Mouse (Mus musculus): ENCODE data around the gene Paxx. TPM values are rescaled to one million over a fixed set of nuclear protein-coding genes. Genes with fewer than 3 reads are reported as not detected.
A peak's percentile ranks its signal among the peaks of the same experiment; 100 is the strongest.

Gene Paxx
- total and polyA plus RNA-seq, 3 experiments, result 13.9 to 16.2 (median 15.1) TPM

DNA sequence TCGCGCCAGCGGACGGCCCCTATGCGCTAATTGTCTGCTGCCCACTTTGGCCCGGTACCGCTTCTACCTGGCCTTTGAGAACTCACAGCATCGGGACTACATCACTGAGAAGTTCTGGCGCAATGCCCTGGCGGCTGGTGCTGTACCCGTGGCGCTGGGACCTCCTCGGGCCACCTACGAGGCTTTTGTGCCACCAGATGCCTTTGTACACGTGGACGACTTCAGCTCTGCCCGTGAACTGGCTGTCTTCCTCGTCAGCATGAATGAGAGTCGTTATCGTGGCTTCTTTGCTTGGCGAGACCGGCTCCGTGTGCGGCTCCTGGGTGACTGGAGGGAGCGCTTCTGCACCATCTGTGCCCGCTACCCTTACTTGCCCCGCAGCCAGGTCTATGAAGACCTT, 35.4 kb downstream of the Paxx start:
- Histone ChIP-seq H3K9me3 (replicated peaks; ENCODE audit: low read length) (peaks cover 3% of the 10 kb centered on the region), H3K4me1 (ENCODE audit: control insufficient read depth in 1 of 2, insufficient read depth in 2 of 2) (peaks cover 33 to 72% of the 10 kb centered on the region in 2 experiments), H3K9ac (ENCODE audit: insufficient read depth, low read depth) (no peak overlapping the region), H3K27ac (ENCODE audit: insufficient read depth, low read depth) (no peak overlapping the region), H3K4me2 (ENCODE audit: insufficient read depth, low read depth, poor library complexity, severe bottlenecking) (no peak overlapping the region), H3K36me3 (replicated peaks in 1 of 2; ENCODE audit: control insufficient read depth in 1 of 2, insufficient read depth in 1 of 2, low read length in 1 of 2) (peaks cover 0 to 2% of the 10 kb centered on the region in 2 experiments), H3K79me2 (replicated peaks; ENCODE audit: control insufficient read depth, extremely low read depth, insufficient read depth, poor library complexity, severe bottlenecking) (no peaks in the 10 kb centered on the region), H3K27me3 (replicated peaks) (no peaks in the 10 kb centered on the region), H3K4me3 (replicated peaks in 1 of 3; ENCODE audit: low read depth in 2 of 3, low read length in 2 of 3, poor library complexity in 1 of 3) (no peak overlapping the region)
- in situ Hi-C loops (cut with MboI; ENCODE audit: low pct_ligation_motif_present, low pct_unique_long_range_greater_than_20kb, low sequenced_read_pairs) (loop anchor here (10.0 kb wide), 1 partner anchor 129 kb away; the partner anchor contains the start of gene Edf1), dilution Hi-C loops (cut with MboI; ENCODE audit: extremely low pct_ligation_motif_present, extremely low pct_unique_long_range_greater_than_20kb, low sequenced_read_pairs) (no loop called here)
- no peak for DNase-seq (ENCODE audit: extremely low read depth)
- TF ChIP-seq NELFE (IDR thresholded peaks at IDR 0.05; ENCODE audit: low read depth, low read length) (no peak), ETS1 (conservative IDR thresholded peaks at IDR 0.05; ENCODE audit: low read depth, low read length) (no peak), CHD2 (IDR thresholded peaks at IDR 0.05; ENCODE audit: low read length) (no peak), SIN3A (IDR thresholded peaks at IDR 0.05; ENCODE audit: low read length) (no peak), RAD21 (IDR thresholded peaks at IDR 0.05; ENCODE audit: low read depth, low read length) (no peak)

GRCm38 (mm10) chr2:25423626-25424025, 37.3 kb downstream of the Paxx start:
- dilution Hi-C loops (cut with MboI; ENCODE audit: extremely low pct_ligation_motif_present, extremely low pct_unique_long_range_greater_than_20kb, low sequenced_read_pairs) (no loop called here), in situ Hi-C loops (cut with MboI; ENCODE audit: low pct_ligation_motif_present, low pct_unique_long_range_greater_than_20kb, low sequenced_read_pairs) (loop anchor here (10.0 kb wide), 1 partner anchor 131 kb away; the partner anchor contains the start of gene Edf1)
- no peak overlapping the region for H3K27ac ChIP-seq (ENCODE audit: insufficient read depth, low read depth)
- peaks cover 3% of the 10 kb centered on the region for H3K9me3 ChIP-seq (replicated peaks; ENCODE audit: low read length)
- peaks cover 6% of the 10 kb centered on the region for H3K27me3 ChIP-seq (replicated peaks)
- no peak overlapping the region for H3K9ac ChIP-seq (ENCODE audit: insufficient read depth, low read depth)
- TF ChIP-seq BHLHE40 (IDR thresholded peaks at IDR 0.05; ENCODE audit: low read depth, low read length) (no peak), NELFE (IDR thresholded peaks at IDR 0.05; ENCODE audit: low read depth, low read length) (no peak), SIN3A (IDR thresholded peaks at IDR 0.05; ENCODE audit: low read length) (no peak), MYC (IDR thresholded peaks at IDR 0.05; ENCODE audit: low read depth, low read length) (no peak)
- no peak overlapping the region for H3K4me2 ChIP-seq (ENCODE audit: insufficient read depth, low read depth, poor library complexity, severe bottlenecking)
- no peak overlapping the region for H3K4me3 ChIP-seq (replicated peaks in 1 of 3; ENCODE audit: low read depth in 2 of 3, low read length in 2 of 3, poor library complexity in 1 of 3)
- peaks cover 29 to 63% of the 10 kb centered on the region in 2 experiments for H3K4me1 ChIP-seq (ENCODE audit: control insufficient read depth in 1 of 2, insufficient read depth in 2 of 2)
- no peak for DNase-seq (ENCODE audit: extremely low read depth)
- no peaks in the 10 kb centered on the region for H3K36me3 ChIP-seq (replicated peaks in 1 of 2; ENCODE audit: control insufficient read depth in 1 of 2, insufficient read depth in 1 of 2, low read length in 1 of 2)
- H3K79me2 ChIP-seq (replicated peaks; ENCODE audit: control insufficient read depth, extremely low read depth, insufficient read depth, poor library complexity, severe bottlenecking), result no peaks in the 10 kb centered on the region

DNA sequence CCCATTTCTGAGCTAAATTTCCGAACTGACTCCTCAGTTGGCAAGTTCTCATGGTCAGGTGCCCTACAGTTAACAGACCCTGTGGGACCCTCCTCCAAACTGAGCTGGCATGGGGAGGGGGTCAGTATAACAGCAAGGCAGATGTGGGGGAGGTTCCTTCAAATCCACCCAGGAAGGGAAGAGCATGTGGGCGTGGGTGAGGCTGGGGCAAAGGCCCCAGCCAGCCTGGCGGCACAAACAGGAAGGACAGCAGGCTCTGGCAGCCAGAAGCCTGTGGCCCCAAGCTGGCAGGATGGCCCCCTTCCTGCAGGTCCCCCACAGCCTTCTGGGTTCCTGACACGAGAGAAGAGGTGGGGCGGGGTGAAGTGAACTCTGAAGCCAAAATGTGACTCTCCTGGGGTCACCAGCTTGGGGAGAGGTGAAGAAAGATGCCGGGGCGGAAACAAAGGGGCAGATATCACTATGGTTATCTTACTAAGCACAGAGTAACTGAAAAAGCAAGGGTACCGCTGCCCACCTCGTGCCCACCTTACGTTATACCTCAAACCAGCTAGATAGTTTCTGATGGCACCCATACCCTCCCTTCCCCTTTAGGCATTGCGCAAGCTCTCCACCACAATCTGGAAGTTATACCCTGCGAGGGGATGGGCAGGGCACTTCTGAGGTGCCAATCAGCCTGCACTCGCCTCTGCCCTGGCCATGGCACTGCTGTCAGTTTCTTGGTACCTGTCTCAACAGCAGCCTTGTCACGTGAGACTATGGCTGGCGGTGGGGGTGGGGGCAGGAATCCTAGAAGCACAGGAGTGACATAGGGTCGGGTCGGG, 38.1 kb downstream of the Paxx start, which contains the start of gene Fut7:
Gene Fut7 (plus strand): TSS at position 681 of the 824 bp plus-strand sequence.
- peaks cover 24 to 63% of the 10 kb centered on the region in 2 experiments for H3K4me1 ChIP-seq (ENCODE audit: control insufficient read depth in 1 of 2, insufficient read depth in 2 of 2)
- H3K27me3 ChIP-seq (replicated peaks), result peaks cover 12% of the 10 kb centered on the region
- no peak within 1 kb of the TSS for H3K4me3 ChIP-seq (replicated peaks in 1 of 3; ENCODE audit: low read depth in 2 of 3, low read length in 2 of 3, poor library complexity in 1 of 3)
- no peaks in the 10 kb centered on the region for H3K79me2 ChIP-seq (replicated peaks; ENCODE audit: control insufficient read depth, extremely low read depth, insufficient read depth, poor library complexity, severe bottlenecking)
- no peaks in the 10 kb centered on the region for H3K36me3 ChIP-seq (replicated peaks in 1 of 2; ENCODE audit: control insufficient read depth in 1 of 2, insufficient read depth in 1 of 2, low read length in 1 of 2)
- TF ChIP-seq BHLHE40 (IDR thresholded peaks at IDR 0.05; ENCODE audit: low read depth, low read length) (0 out of 2 replicates have a peak, but pooled peaks have one; percentile 8), MYC (IDR thresholded peaks at IDR 0.05; ENCODE audit: low read depth, low read length) (no peak)
- in situ Hi-C loops (cut with MboI; ENCODE audit: low pct_ligation_motif_present, low pct_unique_long_range_greater_than_20kb, low sequenced_read_pairs), result loop anchor here (10.0 kb wide), 1 partner anchor 132 kb away; the partner anchor contains the start of gene Edf1
- peak within 1 kb of the TSS; percentile 30; the same call in 1 of the 2 replicates for H3K4me2 ChIP-seq (ENCODE audit: insufficient read depth, low read depth, poor library complexity, severe bottlenecking)
- H3K9ac ChIP-seq (ENCODE audit: insufficient read depth, low read depth), result no peak within 1 kb of the TSS
- no peak within 1 kb of the TSS for H3K27ac ChIP-seq (ENCODE audit: insufficient read depth, low read depth)
- no peak for DNase-seq (ENCODE audit: extremely low read depth)
- dilution Hi-C loops (cut with MboI; ENCODE audit: extremely low pct_ligation_motif_present, extremely low pct_unique_long_range_greater_than_20kb, low sequenced_read_pairs), result no loop called here
- H3K9me3 ChIP-seq (replicated peaks; ENCODE audit: low read length), result peaks cover 3% of the 10 kb centered on the region

Data from CH12.LX (cell line).